Mouse (Mus musculus) forebrain, embryonic 12.5 days (tissue): ENCODE data around the gene Nav3. TPM values are rescaled to one million over a fixed set of nuclear protein-coding genes. Genes with fewer than 3 reads are reported as not detected.

Experiments used
- ATAC-seq: fragments of 200-750 bp; cut with Nextera tagmentation; 2 replicates; pipeline ENCODE4 v1.8.0; 2017; ENCODE audit warnings: moderate TSS enrichment; ENCODE audit not compliant: low FRiP score
- H3K27ac ChIP-seq: fragments of 300-500 bp; sonication (generic); 2 replicates; pipeline ENCODE4 v1.5.1; 2016; ENCODE audit warnings: mild to moderate bottlenecking
- H3K27me3 ChIP-seq: fragments of 300-500 bp; sonication (generic); 2 replicates; pipeline ENCODE4 v1.6.1; 2016; ENCODE audit warnings: mild to moderate bottlenecking
- H3K36me3 ChIP-seq: fragments of 300-500 bp; sonication (generic); replicated peaks from 2 replicates; pipeline ENCODE4 v1.6.1; 2016; ENCODE audit warnings: mild to moderate bottlenecking
- H3K4me1 ChIP-seq: fragments of 300-500 bp; sonication (generic); 2 replicates; pipeline ENCODE4 v1.6.1; 2016
- H3K4me2 ChIP-seq: fragments of 300-500 bp; sonication (generic); 2 replicates; pipeline ENCODE4 v1.6.1; 2016; ENCODE audit warnings: mild to moderate bottlenecking, moderate library complexity
- H3K4me3 ChIP-seq: fragments of 300-500 bp; sonication (generic); replicated peaks from 2 replicates; pipeline ENCODE4 v1.5.1; 2016; ENCODE audit warnings: mild to moderate bottlenecking
- H3K9ac ChIP-seq: fragments of 300-500 bp; sonication (generic); 2 replicates; pipeline ENCODE4 v1.6.1; 2016; ENCODE audit warnings: mild to moderate bottlenecking
- H3K9me3 ChIP-seq: fragments of 300-500 bp; sonication (generic); 2 replicates; pipeline ENCODE4 v1.6.1; 2016
- WGBS: fragments of 180-500 bp; shearing (Covaris S2); methylation state at CpG from one replicate; pipeline ENCODE4 v1.1.7; 2016; 5-methylcytosine and 5-hydroxymethylcytosine counted together
- polyA plus RNA-seq: library from polyadenylated mRNA; unstranded; fragments of >200 nt; fragmentation: Nextera tagmentation; extraction: Ambion mirVana; gene quantifications from 2 replicates; pipeline ENCODE4 v1.2.1, GENCODE M21; 2016

Gene Nav3
- polyA plus RNA-seq, 1 experiment from 2014 or later: 10.7 TPM

DNA sequence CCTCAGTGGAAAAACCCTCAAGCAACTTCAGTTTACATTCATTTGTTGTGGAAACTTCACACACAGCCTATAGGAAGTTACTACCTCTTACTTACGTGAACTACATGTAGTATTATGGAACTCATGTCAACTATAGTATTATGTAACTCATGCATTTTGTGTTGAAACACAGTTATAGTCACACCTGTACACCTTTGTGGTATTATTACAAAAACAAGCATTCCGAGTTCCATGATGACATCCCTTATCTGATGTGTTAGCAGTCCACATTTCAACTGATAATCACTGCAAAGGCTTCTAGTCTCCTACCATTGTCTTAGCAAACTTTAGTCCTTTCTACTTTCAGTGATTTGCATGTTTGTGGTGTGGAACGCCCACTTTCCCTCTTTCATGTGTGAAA lies 568.8 kb downstream of the Nav3 start:
- H3K36me3 ChIP-seq: no peaks in the 10 kb centered on the region
- ATAC-seq: no peak
- no peak overlapping the region for H3K27ac ChIP-seq
- no peaks in the 10 kb centered on the region for H3K27me3 ChIP-seq
- H3K9me3 ChIP-seq: no peaks in the 10 kb centered on the region
- no peak overlapping the region for H3K4me2 ChIP-seq
- 0 out of 2 replicates have a peak, but pooled peaks cover 4% of the 10 kb centered on the region for H3K4me1 ChIP-seq
- no peak overlapping the region for H3K4me3 ChIP-seq
- 83% methylated on average over 3 of the region's 3 CpGs for WGBS
- H3K9ac ChIP-seq: no peak overlapping the region

DNA sequence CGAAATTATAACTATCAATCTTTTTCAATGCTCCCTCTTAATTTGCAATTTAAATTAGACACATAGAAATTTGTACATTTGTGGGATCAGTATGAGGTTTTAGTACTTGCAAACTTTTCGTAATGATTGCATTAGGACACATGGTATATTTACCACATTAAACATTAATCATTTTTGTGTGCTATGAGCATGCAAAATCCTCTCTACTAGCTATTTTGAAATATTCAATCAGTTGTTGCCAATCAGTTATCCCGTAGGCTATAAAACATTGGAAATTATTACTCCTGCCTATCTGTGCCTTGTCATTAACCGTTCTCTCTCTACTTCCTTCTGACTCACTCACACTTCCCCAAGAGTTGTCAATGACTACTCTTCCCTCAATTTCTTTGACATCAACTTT lies 579.9 kb downstream of the Nav3 start:
- H3K4me1 ChIP-seq: no peaks in the 10 kb centered on the region
- no peak overlapping the region for H3K4me2 ChIP-seq
- no peak overlapping the region for H3K9ac ChIP-seq
- no peaks in the 10 kb centered on the region for H3K9me3 ChIP-seq
- WGBS: 90% methylated on average over 4 of the region's 4 CpGs
- ATAC-seq: no peak
- no peak overlapping the region for H3K4me3 ChIP-seq
- no peaks in the 10 kb centered on the region for H3K27me3 ChIP-seq
- no peaks in the 10 kb centered on the region for H3K36me3 ChIP-seq
- H3K27ac ChIP-seq: no peak overlapping the region

DNA sequence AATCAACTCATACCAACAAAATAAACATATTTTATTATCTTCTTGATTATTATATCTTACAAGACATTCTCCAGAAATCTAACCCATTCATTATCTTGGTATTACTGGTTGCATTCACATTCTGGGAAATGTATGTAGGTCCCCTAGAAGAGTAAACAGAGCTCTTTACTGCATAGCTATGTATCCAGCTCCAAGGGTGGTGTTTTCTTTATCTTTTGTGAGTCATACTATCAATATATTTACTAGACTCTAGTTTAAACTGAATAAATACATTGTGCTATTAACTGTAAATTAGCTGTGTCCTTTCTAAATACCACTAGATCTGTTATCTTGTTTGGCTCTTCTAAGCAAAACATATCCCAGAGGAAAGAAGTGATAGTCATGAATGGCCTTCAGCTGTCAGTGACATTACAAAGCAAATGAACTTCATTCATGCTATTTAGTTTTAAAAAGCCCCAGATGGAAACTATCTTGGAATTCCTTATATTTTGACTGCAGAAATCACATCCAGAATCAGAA lies 580.6 kb downstream of the Nav3 start:
- no peak overlapping the region for H3K9ac ChIP-seq
- no peaks in the 10 kb centered on the region for H3K4me1 ChIP-seq
- no peaks in the 10 kb centered on the region for H3K36me3 ChIP-seq
- H3K27ac ChIP-seq: no peak overlapping the region
- no peak for ATAC-seq
- H3K4me3 ChIP-seq: no peak overlapping the region
- H3K27me3 ChIP-seq: no peaks in the 10 kb centered on the region
- H3K4me2 ChIP-seq: no peak overlapping the region
- H3K9me3 ChIP-seq: no peaks in the 10 kb centered on the region

DNA sequence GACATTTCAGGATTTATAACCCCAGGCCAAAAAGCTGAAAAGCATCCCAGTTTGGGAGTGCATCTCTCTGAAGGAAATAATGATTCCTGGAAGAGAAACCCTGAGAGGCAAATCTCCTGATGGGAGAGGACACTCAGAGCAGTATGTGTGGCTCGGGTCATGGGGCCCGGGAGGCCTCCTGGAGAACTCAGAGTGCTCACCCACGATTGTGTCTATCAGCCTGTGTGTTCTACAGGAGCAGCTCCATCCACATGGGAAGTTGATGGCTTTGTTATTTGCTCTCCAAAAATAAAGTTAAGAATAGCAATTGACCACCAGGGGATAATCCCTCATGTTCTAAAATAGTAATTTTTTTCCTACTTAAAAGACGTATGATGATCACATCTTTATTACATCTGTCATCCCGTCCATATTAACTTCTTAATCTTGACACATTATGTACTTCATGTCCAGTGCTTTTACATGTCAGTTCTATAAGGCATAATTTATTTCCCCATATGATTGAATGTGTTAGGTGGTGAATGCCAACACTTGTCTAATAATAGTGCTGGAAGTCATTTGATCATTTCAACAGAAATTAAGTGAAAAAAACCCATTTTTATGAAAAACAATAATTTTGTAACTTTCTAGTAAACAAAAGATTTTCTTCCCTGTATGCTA lies 581.2 kb downstream of the Nav3 start:
- Histone ChIP-seq H3K27me3 (no peaks in the 10 kb centered on the region), H3K9ac (no peak overlapping the region), H3K27ac (no peak overlapping the region), H3K4me3 (no peak overlapping the region), H3K36me3 (no peaks in the 10 kb centered on the region), H3K4me1 (no peaks in the 10 kb centered on the region), H3K4me2 (no peak overlapping the region), H3K9me3 (no peaks in the 10 kb centered on the region)
- ATAC-seq: no peak
- WGBS: 73% methylated on average over 5 of the region's 5 CpGs

DNA sequence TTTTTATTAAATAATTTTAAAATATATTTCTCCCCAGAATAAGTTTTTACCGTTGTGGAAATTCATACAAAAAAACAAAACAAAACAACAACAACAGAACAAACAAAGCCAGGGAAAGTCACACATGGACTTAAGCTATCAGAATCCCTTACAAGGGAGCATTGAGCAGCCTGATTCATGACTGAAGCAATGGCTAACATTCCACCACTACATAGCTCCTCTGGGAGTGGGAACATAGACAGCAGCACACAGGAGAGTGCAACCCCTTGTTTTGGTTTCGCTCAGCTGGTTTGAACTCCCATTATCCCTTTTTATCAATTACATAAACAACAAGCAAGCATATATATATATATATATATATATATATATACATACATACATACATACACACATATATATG lies 589.9 kb downstream of the Nav3 start:
- H3K4me3 ChIP-seq: no peak overlapping the region
- no peak for ATAC-seq
- 89% methylated on average over 2 of the region's 2 CpGs for WGBS
- no peak overlapping the region for H3K4me2 ChIP-seq
- H3K9ac ChIP-seq: no peak overlapping the region
- H3K27ac ChIP-seq: no peak overlapping the region
- no peaks in the 10 kb centered on the region for H3K9me3 ChIP-seq
- no peaks in the 10 kb centered on the region for H3K36me3 ChIP-seq
- H3K4me1 ChIP-seq: no peaks in the 10 kb centered on the region
- H3K27me3 ChIP-seq: no peaks in the 10 kb centered on the region

DNA sequence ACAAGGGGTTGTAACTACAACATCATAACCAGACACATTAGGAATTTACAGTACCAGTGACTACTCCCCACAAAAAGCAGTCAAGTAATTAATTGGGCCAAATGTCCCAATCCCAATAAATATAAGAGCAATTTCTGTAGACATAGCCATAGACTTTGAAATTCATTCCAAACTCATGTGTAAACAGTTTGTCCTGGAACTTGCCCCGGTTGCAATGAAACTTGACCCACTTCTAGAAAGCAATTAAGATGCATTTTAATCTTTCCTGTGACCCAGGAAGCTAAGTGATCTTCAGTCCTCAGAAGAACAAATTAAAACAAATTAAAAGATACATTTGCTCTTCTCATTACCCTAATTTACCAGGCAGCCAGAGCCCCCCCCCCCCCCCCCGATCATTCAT lies 590.6 kb downstream of the Nav3 start:
- Histone ChIP-seq H3K4me2 (no peak overlapping the region), H3K4me3 (no peak overlapping the region), H3K4me1 (no peaks in the 10 kb centered on the region), H3K27me3 (no peaks in the 10 kb centered on the region), H3K9ac (no peak overlapping the region), H3K27ac (no peak overlapping the region), H3K36me3 (no peaks in the 10 kb centered on the region), H3K9me3 (no peaks in the 10 kb centered on the region)
- no peak for ATAC-seq
- WGBS: 41% methylated on average over 1 of the region's 2 CpGs

DNA sequence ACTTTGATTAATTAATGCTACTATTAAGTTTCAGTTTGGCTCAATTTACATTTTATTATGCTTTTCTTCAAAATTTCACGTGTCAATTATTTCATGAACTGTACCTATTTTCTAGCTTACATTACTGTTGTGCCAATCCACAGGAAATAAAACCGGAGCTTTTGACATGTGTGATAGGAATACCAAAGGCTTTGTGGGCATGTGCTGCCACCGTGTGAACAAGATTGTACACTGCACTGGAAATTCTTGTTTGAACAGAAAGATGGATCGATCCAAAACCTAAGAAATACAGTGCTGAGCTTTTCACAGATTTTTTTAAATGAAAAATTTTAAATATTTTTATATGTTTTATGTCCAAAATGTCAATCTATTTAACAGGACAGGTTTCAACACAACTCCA lies 591.3 kb downstream of the Nav3 start:
- Histone ChIP-seq H3K4me2 (no peak overlapping the region), H3K27ac (no peak overlapping the region), H3K9ac (no peak overlapping the region), H3K4me1 (no peaks in the 10 kb centered on the region), H3K4me3 (no peak overlapping the region), H3K36me3 (no peaks in the 10 kb centered on the region), H3K27me3 (no peaks in the 10 kb centered on the region), H3K9me3 (no peaks in the 10 kb centered on the region)
- WGBS: 25% methylated on average over 4 of the region's 4 CpGs
- peak; percentile 54 for ATAC-seq

DNA sequence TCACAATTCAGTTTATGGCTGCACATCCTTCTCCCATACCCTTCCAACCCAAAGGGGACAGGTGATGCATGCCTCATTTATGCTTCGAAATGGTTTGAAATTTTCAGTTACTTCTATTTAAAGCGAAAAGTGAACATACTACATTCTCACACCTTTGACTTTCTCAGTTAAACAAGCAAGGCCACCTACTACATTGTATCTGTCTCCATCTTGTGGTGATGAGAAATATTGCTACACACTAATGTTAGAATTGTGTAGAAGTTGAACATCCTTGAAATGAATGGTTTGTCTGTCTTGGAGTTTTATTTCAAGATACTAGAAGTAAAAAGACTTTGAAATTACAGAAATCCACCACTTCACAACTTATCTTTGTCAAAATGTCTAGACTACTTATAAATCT lies 594.7 kb downstream of the Nav3 start:
- H3K4me1 ChIP-seq: no peaks in the 10 kb centered on the region
- H3K4me3 ChIP-seq: no peak overlapping the region
- no peaks in the 10 kb centered on the region for H3K27me3 ChIP-seq
- 62% methylated on average over 2 of the region's 2 CpGs for WGBS
- no peaks in the 10 kb centered on the region for H3K36me3 ChIP-seq
- peak; percentile 51; the same call in 1 of the 2 replicates for ATAC-seq
- H3K9ac ChIP-seq: no peak overlapping the region
- no peak overlapping the region for H3K27ac ChIP-seq
- no peak overlapping the region for H3K4me2 ChIP-seq
- H3K9me3 ChIP-seq: no peaks in the 10 kb centered on the region

DNA sequence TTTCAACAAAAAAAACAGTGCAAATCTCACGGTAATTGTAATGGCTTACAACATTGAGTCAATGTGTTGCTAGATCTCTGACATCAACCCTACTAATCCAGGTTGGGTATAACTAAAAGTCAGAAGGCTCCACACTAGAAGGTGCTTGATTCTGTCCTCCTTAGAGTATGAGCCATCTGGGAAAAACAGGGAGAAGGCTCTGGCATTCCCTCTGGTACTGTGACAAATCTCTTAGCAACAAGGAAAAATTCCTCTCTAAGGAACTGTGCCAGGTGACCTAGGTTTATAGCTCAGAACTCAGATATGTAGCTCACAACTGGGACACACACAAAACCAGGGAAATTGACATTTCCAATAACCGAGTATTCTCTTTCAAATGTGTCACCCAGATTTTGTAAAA lies 597.4 kb downstream of the Nav3 start:
- 81% methylated on average over 2 of the region's 2 CpGs for WGBS
- ATAC-seq: no peak
- no peaks in the 10 kb centered on the region for H3K4me1 ChIP-seq
- no peak overlapping the region for H3K4me3 ChIP-seq
- no peak overlapping the region for H3K4me2 ChIP-seq
- H3K36me3 ChIP-seq: no peaks in the 10 kb centered on the region
- no peaks in the 10 kb centered on the region for H3K27me3 ChIP-seq
- no peak overlapping the region for H3K27ac ChIP-seq
- no peaks in the 10 kb centered on the region for H3K9me3 ChIP-seq
- H3K9ac ChIP-seq: no peak overlapping the region

DNA sequence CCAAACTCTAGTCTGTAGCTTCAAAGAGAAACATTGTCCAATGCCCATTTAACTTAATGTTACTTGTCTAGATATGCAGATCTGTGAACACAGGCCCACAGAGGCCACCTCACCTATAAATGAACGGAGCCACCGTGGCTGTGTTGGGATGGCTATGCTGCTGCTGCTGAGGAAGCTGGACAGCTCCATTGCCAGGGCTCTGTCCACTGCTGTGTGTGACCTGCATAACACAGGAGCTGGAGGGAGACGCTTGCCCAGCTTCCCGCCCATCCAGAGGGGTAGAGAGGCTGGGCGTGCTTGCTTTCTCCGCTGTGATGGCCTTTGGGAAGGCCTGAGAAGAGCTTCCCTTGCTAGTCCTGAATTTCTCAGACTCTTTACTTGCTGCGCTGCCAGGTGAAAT lies 603.6 kb downstream of the Nav3 start:
- H3K4me1 ChIP-seq: no peaks in the 10 kb centered on the region
- 47% methylated on average over 7 of the region's 7 CpGs for WGBS
- no peak overlapping the region for H3K27ac ChIP-seq
- no peaks in the 10 kb centered on the region for H3K27me3 ChIP-seq
- no peak overlapping the region for H3K4me2 ChIP-seq
- no peak for ATAC-seq
- no peak overlapping the region for H3K9ac ChIP-seq
- no peak overlapping the region for H3K4me3 ChIP-seq
- H3K36me3 ChIP-seq: no peaks in the 10 kb centered on the region
- H3K9me3 ChIP-seq: no peaks in the 10 kb centered on the region

DNA sequence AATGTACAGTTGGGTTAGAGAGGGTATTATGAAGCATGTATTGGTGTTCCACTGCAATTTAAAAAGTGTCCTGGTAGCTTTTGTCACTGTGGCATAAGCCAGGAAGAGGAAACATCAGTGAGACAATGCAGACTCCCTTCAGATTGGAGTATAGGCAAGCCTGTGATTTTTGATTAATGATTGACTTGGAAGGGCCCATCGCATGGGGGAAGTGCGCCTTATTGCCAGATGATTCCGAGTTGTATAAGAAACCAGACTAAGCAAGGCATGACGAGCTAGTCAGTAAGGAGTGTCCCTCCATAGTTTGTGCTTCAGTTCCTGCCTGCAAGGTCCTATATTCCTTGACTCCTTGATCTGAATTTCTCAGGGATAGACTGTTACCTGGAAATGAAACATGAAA lies 608.4 kb downstream of the Nav3 start:
- WGBS: 82% methylated on average over 4 of the region's 4 CpGs
- H3K9me3 ChIP-seq: no peaks in the 10 kb centered on the region

DNA sequence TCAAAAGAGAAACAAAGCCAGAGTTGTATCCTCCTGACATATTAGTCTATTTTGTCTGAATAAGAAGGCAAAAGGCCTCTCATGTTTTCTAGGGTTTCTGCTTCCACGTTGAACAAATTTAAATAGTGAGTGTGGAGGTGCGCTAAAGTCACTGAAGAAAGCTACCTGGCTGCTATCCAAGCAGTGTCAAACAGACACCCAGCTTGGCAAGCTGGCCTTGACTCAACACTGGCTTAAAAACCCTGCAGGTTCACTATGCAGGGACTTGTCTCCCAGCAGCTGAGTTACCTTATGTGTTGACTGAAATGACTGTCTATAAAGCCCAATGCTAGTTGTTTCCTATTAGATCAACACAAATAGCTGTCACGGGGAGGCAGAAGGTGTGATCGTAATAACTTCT lies 612.3 kb downstream of the Nav3 start:
- WGBS: 92% methylated on average over 4 of the region's 4 CpGs
- H3K9ac ChIP-seq: no peak overlapping the region

More for the DNA sequence above, 608.4 kb downstream of the Nav3 start:
- no peak for ATAC-seq
- H3K4me1 ChIP-seq: no peaks in the 10 kb centered on the region
- H3K27ac ChIP-seq: no peak overlapping the region
- H3K36me3 ChIP-seq: no peaks in the 10 kb centered on the region
- H3K9ac ChIP-seq: no peak overlapping the region
- no peak overlapping the region for H3K4me2 ChIP-seq
- H3K27me3 ChIP-seq: no peaks in the 10 kb centered on the region
- H3K4me3 ChIP-seq: no peak overlapping the region

DNA sequence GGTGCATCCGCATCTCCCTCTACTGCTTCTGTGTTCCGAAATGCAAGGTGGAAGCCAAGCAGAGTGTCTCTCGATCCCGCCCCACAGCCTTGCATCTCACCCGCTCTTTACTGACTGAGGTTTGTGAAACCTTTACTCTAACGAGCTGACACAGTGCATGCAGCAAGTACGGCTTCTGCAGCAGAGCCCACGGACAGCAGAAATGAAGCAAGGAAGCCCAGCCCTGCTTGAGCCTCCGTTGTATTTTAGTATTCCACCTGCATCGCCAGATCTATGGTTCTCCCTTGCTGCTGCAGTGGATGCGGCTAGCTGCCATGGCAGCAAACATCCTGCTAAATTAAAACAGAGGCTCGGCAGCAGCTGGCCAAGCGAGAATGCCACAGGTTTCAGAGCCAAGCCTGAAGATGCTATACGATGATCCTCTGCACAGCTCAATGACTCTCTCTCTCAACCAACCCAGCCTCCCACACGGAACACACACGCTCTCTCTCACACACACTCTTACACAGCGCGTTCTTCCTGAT lies 623.2 kb downstream of the Nav3 start:
- Histone ChIP-seq H3K4me1 (peaks cover 15% of the 10 kb centered on the region; the same call in 1 of the 2 replicates), H3K27me3 (peaks cover 10% of the 10 kb centered on the region), H3K9ac (peak overlapping the region; percentile 48), H3K4me3 (peak overlapping the region; percentile 43), H3K9me3 (no peaks in the 10 kb centered on the region), H3K4me2 (peak overlapping the region; percentile 70), H3K27ac (0 out of 2 replicates have a peak overlapping the region, but pooled peaks have one; percentile 8), H3K36me3 (no peaks in the 10 kb centered on the region)
- ATAC-seq: peak; percentile 73
- 7% methylated on average over 18 of the region's 18 CpGs for WGBS

More for the DNA sequence above, 612.3 kb downstream of the Nav3 start:
- no peak for ATAC-seq
- Histone ChIP-seq H3K4me1 (no peaks in the 10 kb centered on the region), H3K4me2 (no peak overlapping the region), H3K36me3 (no peaks in the 10 kb centered on the region), H3K27me3 (no peaks in the 10 kb centered on the region), H3K4me3 (no peak overlapping the region), H3K9me3 (no peaks in the 10 kb centered on the region), H3K27ac (no peak overlapping the region)
